Mouse (Mus musculus) kidney, adult 2 months (tissue): ENCODE measurements around the gene Ak8.

Experiments
- CTCF ChIP-seq: fragments of 200-500 bp; conservative IDR thresholded peaks from 2 replicates; pipeline ENCODE4 v1.5.1; 2011; ENCODE audit warnings: low read depth, mild to moderate bottlenecking, control low read depth, low read length, moderate library complexity, mixed read lengths; ENCODE audit not compliant: insufficient read depth, insufficient read length
- POLR2A ChIP-seq: fragments of 200-500 bp; IDR thresholded peaks from one replicate; pipeline ENCODE4 v1.6.1; 2011; ENCODE audit warnings: low read depth, low read length, control low read depth

GRCm38 (mm10) chr2:28796298-28796697 is 96.3 kb downstream of the Ak8 start:
- TF ChIP-seq POLR2A (no peak), CTCF (no peak)
